Mouse (Mus musculus) embryonic facial prominence, embryonic 12.5 days (tissue): ENCODE data around the gene Gm10447. TPM values are rescaled to one million over a fixed set of nuclear protein-coding genes. Genes with fewer than 3 reads are reported as not detected.
"Not testable (repeated sequence)": the region's sequence is repeated elsewhere in the genome, so short reads cannot be mapped to it uniquely, and the experiment has no call there.

Source experiments
- ATAC-seq: fragments of 200-750 bp; cut with Nextera tagmentation; 2 replicates; pipeline ENCODE4 v1.8.0; 2017; ENCODE audit not compliant: insufficient number of reproducible peaks, insufficient read depth, low FRiP score, low TSS enrichment
- H3K27ac ChIP-seq: fragments of 300-500 bp; sonication (generic); 2 replicates; pipeline ENCODE4 v1.5.1; 2016; ENCODE audit warnings: mild to moderate bottlenecking
- H3K27me3 ChIP-seq: fragments of 300-500 bp; sonication (generic); 2 replicates; pipeline ENCODE4 v1.6.1; 2016; ENCODE audit warnings: mild to moderate bottlenecking, moderate library complexity
- H3K36me3 ChIP-seq: fragments of 300-500 bp; sonication (generic); 2 replicates; pipeline ENCODE4 v1.6.1; 2016; ENCODE audit warnings: mild to moderate bottlenecking
- H3K4me1 ChIP-seq: fragments of 300-500 bp; sonication (generic); 2 replicates; pipeline ENCODE4 v1.6.1; 2016
- H3K4me2 ChIP-seq: fragments of 300-500 bp; sonication (generic); replicated peaks from 2 replicates; pipeline ENCODE4 v1.6.1; 2016; ENCODE audit warnings: mild to moderate bottlenecking, moderate library complexity
- H3K4me3 ChIP-seq: fragments of 300-500 bp; sonication (generic); 2 replicates; pipeline ENCODE4 v1.5.1; 2016; ENCODE audit warnings: mild to moderate bottlenecking
- H3K9ac ChIP-seq: fragments of 300-500 bp; sonication (generic); 2 replicates; pipeline ENCODE4 v1.6.1; 2016; ENCODE audit warnings: mild to moderate bottlenecking, moderate library complexity
- H3K9me3 ChIP-seq: fragments of 300-500 bp; sonication (generic); 2 replicates; pipeline ENCODE4 v1.6.1; 2016; ENCODE audit warnings: mild to moderate bottlenecking, moderate library complexity
- WGBS: fragments of 180-500 bp; shearing (Covaris S2); methylation state at CpG from one replicate; pipeline ENCODE4 v1.1.7; 2016; 5-methylcytosine and 5-hydroxymethylcytosine counted together
- polyA plus RNA-seq: library from polyadenylated mRNA; unstranded; fragments of >200 nt; fragmentation: Nextera tagmentation; extraction: Ambion mirVana; gene quantifications from 2 replicates; pipeline ENCODE4 v1.2.1, GENCODE M21; 2016

Gene Gm10447
- polyA plus RNA-seq, 1 experiment from 2014 or later, result 0.27 TPM

DNA sequence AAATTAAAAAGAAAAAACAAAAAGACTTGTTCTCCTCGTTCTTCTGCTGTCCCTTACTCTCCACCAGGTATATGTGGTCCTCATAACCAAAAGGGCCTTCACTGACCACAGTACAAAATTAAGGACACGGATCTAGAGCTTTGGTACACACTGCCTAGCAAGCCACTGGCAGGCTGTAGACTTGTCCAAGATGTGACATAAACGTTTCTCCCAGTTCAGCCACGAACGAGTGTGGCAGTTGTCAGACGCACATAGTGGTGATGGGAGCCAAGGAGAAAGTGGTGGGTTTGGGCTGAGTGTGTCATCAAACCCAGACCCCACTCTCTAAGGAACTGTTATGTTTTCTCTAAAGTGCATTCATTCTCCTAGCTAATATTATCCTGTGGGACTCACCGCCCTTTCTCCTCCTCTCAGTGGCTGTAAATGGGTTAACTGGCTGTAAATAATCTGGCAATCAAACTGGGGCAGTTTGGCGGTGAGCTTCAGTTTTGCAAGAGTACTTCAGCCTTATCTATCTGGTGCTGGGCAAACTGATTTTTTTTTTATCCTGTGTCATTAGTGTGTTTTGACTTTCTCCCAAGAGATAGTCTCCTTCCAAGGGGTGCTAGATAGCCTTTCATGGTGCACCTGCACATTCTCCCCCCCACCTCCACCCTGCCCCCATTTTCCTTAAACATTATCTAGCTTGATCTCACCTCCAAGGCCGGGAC lies 25.4 kb downstream of the Gm10447 start:
- H3K9me3 ChIP-seq, result no peaks in the 10 kb centered on the region
- peak overlapping the region; percentile 83 for H3K4me3 ChIP-seq
- ATAC-seq, result no peak; the same call in none of the 2 replicates
- peak overlapping the region; percentile 14; the same call in 1 of the 2 replicates for H3K27ac ChIP-seq
- H3K4me2 ChIP-seq, result peak overlapping the region; percentile 83
- peaks cover 7% of the 10 kb centered on the region for H3K4me1 ChIP-seq
- H3K36me3 ChIP-seq, result peaks cover 8% of the 10 kb centered on the region
- H3K27me3 ChIP-seq, result no peaks in the 10 kb centered on the region
- no peak overlapping the region for H3K9ac ChIP-seq
- WGBS, result 19% methylated on average over 9 of the region's 9 CpGs

DNA sequence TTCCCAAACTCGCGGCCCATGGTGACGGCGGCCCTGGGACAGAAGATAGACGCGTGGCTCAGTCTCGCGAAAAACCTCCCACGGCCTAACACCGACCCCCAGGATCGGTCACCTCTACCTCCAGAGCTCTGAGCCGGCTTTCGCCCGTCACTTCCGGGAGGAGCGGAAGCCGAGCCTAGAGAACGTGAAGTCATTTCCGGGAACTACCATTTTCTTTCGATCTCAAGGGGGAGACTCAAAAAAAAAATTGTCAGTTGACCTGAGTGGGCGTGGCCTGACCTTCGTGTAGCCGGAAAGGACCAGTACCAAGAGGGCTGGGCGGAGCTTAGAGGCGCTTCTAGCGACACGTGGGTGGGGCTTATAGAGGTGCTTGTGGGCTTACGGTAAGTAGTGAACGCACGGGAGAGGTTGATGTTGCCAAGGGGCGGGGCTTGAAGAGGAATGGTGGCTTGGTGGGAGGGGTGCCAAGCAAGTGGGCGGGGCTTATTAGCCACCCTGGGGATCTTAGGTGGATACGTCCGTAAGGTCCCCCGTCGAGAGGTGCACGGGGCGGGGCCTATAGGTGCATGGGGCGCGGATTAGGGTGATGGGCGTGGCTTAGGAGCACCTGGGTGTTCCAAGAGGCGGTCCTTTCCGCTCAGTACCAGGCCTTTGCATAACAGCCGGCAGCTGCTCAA lies 26.1 kb downstream of the Gm10447 start, which contains the start of the genes Uqcrq and Gdf9:
TSS of gene Uqcrq (minus strand) at position 162 of the 677 bp plus-strand sequence.
TSS of gene Gdf9 (plus strand) at position 354 of the 677 bp plus-strand sequence.
- ATAC-seq, result peak; percentile 91
- H3K27ac ChIP-seq, result peak within 1 kb of the TSS; percentile 67
- H3K4me3 ChIP-seq, result peak within 1 kb of the TSS; percentile 83
- peak within 1 kb of the TSS; percentile 92 for H3K9ac ChIP-seq
- H3K27me3 ChIP-seq, result no peaks in the 10 kb centered on the region
- no peaks in the 10 kb centered on the region for H3K9me3 ChIP-seq
- under 1% methylated on average over 44 of the region's 44 CpGs for WGBS
- H3K36me3 ChIP-seq, result peaks cover 8% of the 10 kb centered on the region
- H3K4me1 ChIP-seq, result peaks cover 7% of the 10 kb centered on the region
- peak within 1 kb of the TSS; percentile 83 for H3K4me2 ChIP-seq

DNA sequence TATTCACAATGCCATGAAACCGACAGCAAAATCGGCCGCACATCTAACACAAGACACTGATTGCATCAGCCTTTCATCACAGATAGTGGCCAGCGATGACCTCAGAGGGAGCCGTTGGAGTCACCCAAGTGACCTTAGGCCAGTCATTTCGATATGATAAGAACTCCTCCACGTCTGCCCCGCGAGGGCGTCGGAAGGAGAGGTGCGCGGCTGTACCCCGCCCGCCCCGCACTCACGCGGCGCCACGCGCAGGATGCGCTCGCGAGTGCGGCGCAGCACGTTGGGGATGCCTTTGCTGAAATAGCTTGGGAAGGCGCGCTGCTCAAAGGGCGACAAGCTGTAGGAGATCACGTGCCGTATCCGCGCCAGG lies 26.6 kb downstream of the Gm10447 start:
- Histone ChIP-seq H3K9me3 (no peaks in the 10 kb centered on the region), H3K27ac (peak overlapping the region; percentile 67), H3K36me3 (peaks cover 8% of the 10 kb centered on the region), H3K4me3 (peak overlapping the region; percentile 83), H3K4me1 (peaks cover 7% of the 10 kb centered on the region), H3K9ac (peak overlapping the region; percentile 92), H3K4me2 (peak overlapping the region; percentile 83), H3K27me3 (no peaks in the 10 kb centered on the region)
- under 1% methylated on average over 34 of the region's 34 CpGs for WGBS
- ATAC-seq, result no peak

DNA sequence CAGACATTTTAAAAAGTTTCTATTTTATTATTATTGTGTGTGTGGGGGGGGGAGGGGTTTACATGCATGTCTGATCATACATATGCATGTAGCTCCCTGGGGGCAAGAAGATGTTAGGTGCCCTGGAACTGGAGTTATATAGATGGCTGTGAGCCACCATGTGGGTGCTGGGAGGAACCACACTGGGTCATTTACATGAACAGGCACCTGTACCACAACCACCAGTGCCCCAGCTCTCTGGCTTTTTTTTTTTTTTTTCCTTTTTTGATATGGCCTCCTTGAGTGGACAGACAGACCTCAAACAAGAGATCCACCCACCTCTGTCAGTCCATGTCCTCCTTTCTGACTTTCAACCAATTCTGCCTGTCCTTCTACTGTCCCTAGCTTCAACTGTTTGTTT lies 27.7 kb downstream of the Gm10447 start:
- Histone ChIP-seq H3K4me2 (peak overlapping the region; percentile 83), H3K4me1 (peaks cover 7% of the 10 kb centered on the region), H3K9ac (no peak overlapping the region), H3K4me3 (0 out of 2 replicates have a peak overlapping the region, but pooled peaks have one; percentile 83), H3K9me3 (no peaks in the 10 kb centered on the region), H3K27ac (no peak overlapping the region), H3K27me3 (no peaks in the 10 kb centered on the region), H3K36me3 (peaks cover 8% of the 10 kb centered on the region)
- ATAC-seq, result no peak

DNA sequence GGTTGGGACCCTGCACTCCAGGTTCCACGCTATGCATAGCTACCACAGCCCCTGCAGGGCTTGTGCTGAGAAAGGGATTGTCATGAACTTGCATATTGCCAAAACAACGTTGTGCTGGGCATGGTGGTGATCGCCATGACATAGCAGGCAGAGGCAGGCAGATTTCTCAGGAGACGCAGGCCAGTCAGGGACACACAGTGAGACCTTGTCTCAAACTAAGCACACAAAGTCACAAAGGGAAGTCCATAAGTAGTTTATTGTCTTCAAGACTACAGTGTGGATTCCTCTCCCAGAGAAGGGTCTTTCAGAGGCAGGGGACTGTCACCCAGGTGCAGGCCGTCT lies 28.2 kb downstream of the Gm10447 start:
- 98% methylated on average over 5 of the region's 5 CpGs for WGBS
- Histone ChIP-seq H3K36me3 (peaks cover 8% of the 10 kb centered on the region), H3K9ac (no peak overlapping the region), H3K4me1 (peaks cover 7% of the 10 kb centered on the region), H3K27ac (no peak overlapping the region), H3K27me3 (no peaks in the 10 kb centered on the region), H3K9me3 (no peaks in the 10 kb centered on the region), H3K4me2 (no peak overlapping the region), H3K4me3 (no peak overlapping the region)
- no peak for ATAC-seq

DNA sequence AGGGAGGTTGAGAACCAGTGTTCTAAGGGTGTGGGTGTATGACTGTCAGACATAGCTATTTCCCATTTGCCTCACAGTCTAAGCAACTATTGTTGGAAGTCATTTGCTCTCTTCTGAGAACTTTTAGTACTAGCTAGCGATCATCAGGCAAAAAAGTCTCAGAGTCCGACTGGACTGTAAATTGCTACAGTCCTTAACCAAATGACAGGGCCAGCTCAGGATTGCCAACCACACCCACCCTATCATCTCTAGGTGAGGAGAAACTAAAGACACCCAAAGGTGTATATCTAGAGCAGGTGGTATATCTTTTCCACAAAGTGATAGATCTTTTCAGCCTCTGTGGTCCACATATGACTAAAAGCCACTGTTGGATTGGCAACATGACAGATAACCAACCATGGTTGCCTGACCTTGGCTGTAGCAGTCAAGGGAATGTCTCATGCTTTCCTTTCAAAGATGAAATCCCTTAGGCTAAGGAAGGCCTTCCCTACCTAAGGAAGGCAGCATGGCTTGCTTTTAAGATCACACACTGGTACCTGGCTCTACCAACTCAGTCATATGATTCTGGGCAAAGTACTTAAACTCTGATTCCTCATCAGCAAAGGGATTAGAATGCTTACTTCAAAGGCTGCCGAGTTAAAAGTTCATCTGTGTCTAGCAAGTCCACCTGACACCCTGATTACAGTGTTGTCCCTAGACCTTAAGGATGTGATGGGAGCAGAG lies 28.8 kb downstream of the Gm10447 start:
- WGBS, result 89% methylated on average over 3 of the region's 3 CpGs
- H3K27ac ChIP-seq, result no peak overlapping the region
- H3K4me1 ChIP-seq, result peaks cover 7% of the 10 kb centered on the region
- H3K27me3 ChIP-seq, result no peaks in the 10 kb centered on the region
- H3K36me3 ChIP-seq, result peaks cover 8% of the 10 kb centered on the region
- no peaks in the 10 kb centered on the region for H3K9me3 ChIP-seq
- H3K4me2 ChIP-seq, result no peak overlapping the region
- ATAC-seq, result no peak
- H3K4me3 ChIP-seq, result no peak overlapping the region
- no peak overlapping the region for H3K9ac ChIP-seq

DNA sequence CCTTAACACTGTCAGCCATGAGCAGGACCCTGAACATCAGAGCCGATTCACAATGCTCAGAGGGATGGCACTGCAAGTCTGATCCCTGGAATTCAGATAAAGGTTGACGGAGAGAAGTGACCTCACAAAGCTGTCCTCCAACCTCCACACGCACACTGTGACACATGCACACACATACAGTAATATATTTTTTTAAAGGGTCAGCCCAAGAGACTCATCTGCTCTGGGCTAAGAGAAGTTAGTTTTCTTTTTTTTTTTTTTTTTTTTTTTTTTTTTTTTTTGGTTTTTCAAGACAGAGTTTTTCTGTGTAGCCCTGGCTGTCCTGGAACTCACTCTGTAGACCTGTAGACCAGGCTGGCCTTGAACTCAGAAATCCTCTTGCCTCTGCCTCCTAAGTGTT lies 30.0 kb downstream of the Gm10447 start:
- not testable (repeated sequence) for H3K36me3 ChIP-seq, H3K4me1 ChIP-seq, ATAC-seq, H3K9ac ChIP-seq, H3K4me2 ChIP-seq, H3K27ac ChIP-seq, H3K9me3 ChIP-seq, H3K27me3 ChIP-seq, H3K4me3 ChIP-seq
- 88% methylated on average over 3 of the region's 3 CpGs for WGBS

DNA sequence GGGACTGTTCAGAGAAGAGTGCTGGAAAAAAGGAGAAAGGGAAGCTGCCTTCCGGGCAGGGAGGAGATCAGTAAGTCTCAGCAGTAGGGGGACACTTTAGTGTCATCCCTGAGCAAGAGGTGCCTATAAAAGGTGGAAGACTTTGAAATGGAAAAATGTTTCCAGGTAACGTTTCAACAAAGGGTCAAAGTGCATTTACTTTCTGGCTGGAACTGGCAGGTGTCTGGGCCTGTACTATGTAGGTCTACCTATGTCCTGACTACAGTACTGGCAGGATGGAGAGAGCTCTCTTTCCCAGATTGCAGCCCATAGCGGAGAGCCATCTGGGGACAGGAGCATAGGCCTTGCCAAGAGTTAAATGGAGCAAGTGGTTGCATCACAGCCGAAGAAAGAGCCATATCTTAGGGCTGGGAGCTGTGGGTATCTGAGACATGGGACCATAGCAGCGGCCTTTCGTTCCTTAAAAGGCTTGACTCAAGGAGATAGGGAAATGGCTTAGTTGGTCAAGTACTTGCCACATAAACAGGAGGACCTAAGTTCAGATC lies 31.1 kb downstream of the Gm10447 start:
- Histone ChIP-seq H3K36me3 (peaks cover 15% of the 10 kb centered on the region), H3K9ac (no peak overlapping the region), H3K9me3 (no peaks in the 10 kb centered on the region), H3K4me1 (peaks cover 7% of the 10 kb centered on the region), H3K4me3 (no peak overlapping the region), H3K27me3 (no peaks in the 10 kb centered on the region), H3K4me2 (no peak overlapping the region), H3K27ac (no peak overlapping the region)
- 83% methylated on average over 6 of the region's 6 CpGs for WGBS
- no peak for ATAC-seq

DNA sequence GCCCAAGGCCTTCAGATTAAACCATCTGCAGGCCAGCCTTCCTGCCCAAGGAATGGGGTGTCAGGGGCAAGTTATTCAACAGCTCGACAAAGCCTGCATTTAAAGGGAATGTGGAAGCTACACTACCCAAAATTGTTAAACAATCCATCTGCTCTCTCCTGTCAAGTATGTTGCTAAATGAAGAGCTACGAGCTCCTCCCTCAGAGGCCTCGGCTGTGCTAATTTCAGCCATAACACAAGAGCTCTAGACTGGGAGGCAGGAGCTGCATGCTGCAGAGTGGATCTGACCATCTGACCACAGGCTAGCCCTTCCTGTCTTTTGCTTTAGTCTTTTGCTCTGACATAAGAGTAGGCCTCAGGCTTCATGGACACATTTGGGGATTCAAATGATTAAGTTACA lies 31.7 kb downstream of the Gm10447 start:
- ATAC-seq, result no peak
- Histone ChIP-seq H3K4me3 (no peak overlapping the region), H3K4me1 (peaks cover 7% of the 10 kb centered on the region), H3K9me3 (no peaks in the 10 kb centered on the region), H3K27ac (no peak overlapping the region), H3K27me3 (no peaks in the 10 kb centered on the region), H3K4me2 (no peak overlapping the region), H3K36me3 (peaks cover 16% of the 10 kb centered on the region), H3K9ac (no peak overlapping the region)
- 85% methylated on average over 3 of the region's 3 CpGs for WGBS

DNA sequence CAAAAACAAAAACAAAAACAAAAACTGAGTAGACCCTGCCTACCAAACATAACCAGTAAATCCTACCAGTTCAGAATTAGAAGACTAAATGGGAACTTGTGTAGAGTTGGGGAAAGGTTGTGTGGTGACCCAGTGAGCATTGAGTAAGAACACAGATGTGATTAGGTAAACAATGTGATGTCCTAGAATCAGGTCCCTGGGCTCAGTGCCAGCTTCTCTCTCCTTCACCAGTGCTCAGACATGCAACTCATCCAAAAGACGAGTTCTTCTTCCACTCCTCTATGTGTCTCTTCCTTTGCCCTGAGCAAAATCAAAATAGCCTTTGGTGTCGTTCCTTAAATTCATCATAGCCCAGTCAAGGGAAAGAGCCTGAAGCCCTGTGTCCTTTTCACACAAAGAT lies 32.1 kb downstream of the Gm10447 start:
- 68% methylated on average over 2 of the region's 2 CpGs for WGBS
- H3K36me3 ChIP-seq, result peaks cover 20% of the 10 kb centered on the region

DNA sequence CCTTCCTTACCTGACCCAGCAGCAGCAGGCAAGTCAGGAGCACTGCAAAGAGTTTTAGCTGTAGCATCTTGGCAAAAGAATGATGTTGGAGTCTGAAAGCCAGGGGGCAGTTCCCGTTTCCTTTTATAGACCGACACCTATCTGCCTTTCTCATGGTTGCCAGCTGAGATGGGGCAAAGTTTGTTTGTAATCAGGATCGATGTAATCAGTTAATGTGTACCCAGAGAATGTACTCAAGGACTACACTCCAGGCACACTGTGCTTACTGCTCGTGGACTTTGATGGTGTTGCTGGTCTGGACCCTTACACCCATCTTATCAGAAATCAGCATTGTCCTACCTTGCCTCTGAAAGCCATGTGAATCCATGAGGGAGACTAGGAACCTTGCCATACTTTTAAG lies 33.9 kb downstream of the Gm10447 start, which contains the start of gene Leap2:
TSS of gene Leap2 (minus strand) at position 135 of the 400 bp plus-strand sequence.
- Histone ChIP-seq H3K9ac (no peak within 1 kb of the TSS), H3K9me3 (no peaks in the 10 kb centered on the region), H3K4me1 (no peaks in the 10 kb centered on the region), H3K36me3 (peaks cover 23% of the 10 kb centered on the region), H3K27ac (no peak within 1 kb of the TSS), H3K4me2 (no peak within 1 kb of the TSS), H3K4me3 (no peak within 1 kb of the TSS), H3K27me3 (no peaks in the 10 kb centered on the region)
- 90% methylated on average over 4 of the region's 4 CpGs for WGBS
- no peak for ATAC-seq

More for the DNA sequence above, 32.1 kb downstream of the Gm10447 start:
- Histone ChIP-seq H3K9me3 (no peaks in the 10 kb centered on the region), H3K9ac (no peak overlapping the region), H3K4me2 (no peak overlapping the region), H3K4me1 (peaks cover 5% of the 10 kb centered on the region), H3K27me3 (no peaks in the 10 kb centered on the region), H3K4me3 (no peak overlapping the region), H3K27ac (no peak overlapping the region; the same call in 1 of the 2 replicates)
- ATAC-seq, result no peak
